Mouse (Mus musculus) forebrain, embryonic 13.5 days (tissue): ENCODE data around the gene Trpm3. TPM values are rescaled to one million over a fixed set of nuclear protein-coding genes. Genes with fewer than 3 reads are reported as not detected.

Experiments
- ATAC-seq: fragments of 200-750 bp; cut with Nextera tagmentation; 2 replicates; pipeline ENCODE4 v1.8.0; 2017
- H3K27ac ChIP-seq: fragments of 300-500 bp; sonication (generic); 2 replicates; pipeline ENCODE4 v1.5.1; 2015; ENCODE audit warnings: inconsistent platforms, mild to moderate bottlenecking, moderate library complexity
- H3K27me3 ChIP-seq: fragments of 300-500 bp; sonication (generic); 2 replicates; pipeline ENCODE4 v1.6.1; 2015; ENCODE audit warnings: mild to moderate bottlenecking, inconsistent platforms
- H3K36me3 ChIP-seq: fragments of 300-500 bp; sonication (generic); 2 replicates; pipeline ENCODE4 v1.6.1; 2015; ENCODE audit warnings: mild to moderate bottlenecking, inconsistent platforms; ENCODE audit not compliant: poor library complexity, severe bottlenecking
- H3K4me1 ChIP-seq: fragments of 300-500 bp; sonication (generic); 2 replicates; pipeline ENCODE4 v1.6.1; 2015; ENCODE audit warnings: inconsistent platforms
- H3K4me2 ChIP-seq: fragments of 300-500 bp; sonication (generic); 2 replicates; pipeline ENCODE4 v1.6.1; 2015; ENCODE audit warnings: inconsistent platforms, mild to moderate bottlenecking, moderate library complexity
- H3K4me3 ChIP-seq: fragments of 300-500 bp; sonication (generic); 2 replicates; pipeline ENCODE4 v1.5.1; 2015; ENCODE audit warnings: mild to moderate bottlenecking, inconsistent platforms
- H3K9ac ChIP-seq: fragments of 300-500 bp; sonication (generic); 2 replicates; pipeline ENCODE4 v1.6.1; 2015; ENCODE audit warnings: mild to moderate bottlenecking, inconsistent platforms
- H3K9me3 ChIP-seq: fragments of 300-500 bp; sonication (generic); replicated peaks from 2 replicates; pipeline ENCODE4 v1.6.1; 2016; ENCODE audit warnings: inconsistent platforms
- WGBS: fragments of 180-500 bp; shearing (Covaris S2); methylation state at CpG from one replicate; pipeline ENCODE4 v1.1.7; 2015; 5-methylcytosine and 5-hydroxymethylcytosine counted together
- polyA plus RNA-seq: library from polyadenylated mRNA; unstranded; fragments of >200 nt; fragmentation: Nextera tagmentation; extraction: Ambion mirVana; gene quantifications from 2 replicates; pipeline ENCODE4 v1.2.1, GENCODE M21; 2015

Trpm3 gene
- polyA plus RNA-seq, 1 experiment from 2014 or later: 11.8 TPM

DNA sequence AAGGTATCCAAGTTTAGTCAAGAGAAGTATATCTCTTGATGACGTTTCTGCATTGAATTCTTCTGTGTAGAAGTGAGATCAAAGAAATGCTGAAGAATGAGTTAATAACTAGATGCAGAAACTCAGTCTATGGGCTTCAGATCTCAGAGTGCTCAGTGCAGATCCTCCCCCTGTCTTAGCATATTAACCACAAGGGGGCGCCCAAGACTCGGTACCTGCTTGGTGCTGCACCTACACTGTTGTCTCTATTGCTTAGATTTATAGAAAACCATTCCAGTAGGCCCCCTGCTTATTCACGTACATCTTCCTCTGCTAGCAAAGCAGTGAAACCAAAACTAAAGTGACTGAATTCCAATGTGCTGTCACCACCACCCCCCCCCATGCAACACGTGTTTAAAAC, 413.3 kb downstream of the Trpm3 start:
- ATAC-seq: peak; percentile 72; the same call in 1 of the 2 replicates
- Histone ChIP-seq H3K27ac (no peak overlapping the region), H3K4me2 (no peak overlapping the region), H3K36me3 (no peaks in the 10 kb centered on the region), H3K4me1 (peaks cover 18% of the 10 kb centered on the region), H3K27me3 (peaks cover 25% of the 10 kb centered on the region), H3K9me3 (no peaks in the 10 kb centered on the region), H3K9ac (no peak overlapping the region), H3K4me3 (no peak overlapping the region)
- WGBS: 27% methylated on average over 5 of the region's 5 CpGs

DNA sequence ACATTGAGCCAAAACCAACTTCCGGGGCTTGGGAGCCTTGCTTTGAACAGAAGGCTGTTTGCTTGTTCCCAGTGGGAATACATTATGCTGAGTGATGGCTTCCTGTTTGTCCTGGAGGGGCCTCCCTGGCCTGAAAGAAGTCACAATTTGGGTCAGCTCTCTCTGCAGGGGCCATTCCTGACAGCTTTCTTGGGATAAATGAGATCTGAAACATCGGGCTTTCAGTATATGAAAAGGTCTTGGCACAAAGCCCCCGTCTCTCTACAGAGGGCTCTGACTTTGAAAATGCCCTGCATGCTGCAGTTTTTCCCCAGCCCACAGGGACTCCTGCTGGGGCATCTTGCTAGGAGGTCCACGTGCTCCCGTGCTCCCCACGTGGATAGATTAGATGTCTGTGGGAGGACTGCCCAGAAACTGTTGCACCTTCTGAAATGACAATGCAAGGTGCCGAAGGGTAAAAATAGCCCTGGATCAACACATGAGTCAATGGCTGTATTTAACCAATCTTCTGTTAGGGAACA, 415.6 kb downstream of the Trpm3 start:
- H3K4me3 ChIP-seq: no peak overlapping the region
- peak overlapping the region; percentile 30 for H3K4me2 ChIP-seq
- WGBS: under 1% methylated on average over 7 of the region's 7 CpGs
- no peaks in the 10 kb centered on the region for H3K9me3 ChIP-seq
- H3K4me1 ChIP-seq: peaks cover 18% of the 10 kb centered on the region
- no peaks in the 10 kb centered on the region for H3K36me3 ChIP-seq
- ATAC-seq: peak; percentile 54; the same call in 1 of the 2 replicates
- H3K27me3 ChIP-seq: peaks cover 25% of the 10 kb centered on the region
- no peak overlapping the region for H3K27ac ChIP-seq
- H3K9ac ChIP-seq: no peak overlapping the region

DNA sequence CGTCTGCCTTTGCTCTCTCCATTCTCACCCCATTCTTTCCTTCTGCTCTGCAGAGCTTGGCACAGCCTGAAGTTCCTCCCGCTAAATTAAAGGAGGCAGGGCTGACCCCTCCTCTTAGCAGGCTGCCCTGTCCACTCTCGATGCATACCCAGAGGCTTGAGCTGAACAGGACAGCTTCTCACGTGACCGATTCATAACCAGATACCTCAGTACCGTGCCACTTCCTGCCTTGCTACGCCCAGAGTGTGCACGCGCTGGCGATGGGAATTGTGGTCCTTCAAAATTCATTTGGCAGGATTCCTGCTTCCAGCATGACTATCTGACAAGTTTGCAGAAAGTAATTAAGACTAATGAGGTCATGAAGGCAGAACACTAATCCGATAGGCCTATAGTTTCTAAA, 433.6 kb downstream of the Trpm3 start:
- Histone ChIP-seq H3K27ac (no peak overlapping the region), H3K9ac (no peak overlapping the region), H3K4me2 (no peak overlapping the region), H3K4me3 (no peak overlapping the region), H3K9me3 (no peaks in the 10 kb centered on the region), H3K4me1 (no peaks in the 10 kb centered on the region), H3K36me3 (no peaks in the 10 kb centered on the region), H3K27me3 (no peaks in the 10 kb centered on the region)
- ATAC-seq: no peak
- 63% methylated on average over 11 of the region's 11 CpGs for WGBS

DNA sequence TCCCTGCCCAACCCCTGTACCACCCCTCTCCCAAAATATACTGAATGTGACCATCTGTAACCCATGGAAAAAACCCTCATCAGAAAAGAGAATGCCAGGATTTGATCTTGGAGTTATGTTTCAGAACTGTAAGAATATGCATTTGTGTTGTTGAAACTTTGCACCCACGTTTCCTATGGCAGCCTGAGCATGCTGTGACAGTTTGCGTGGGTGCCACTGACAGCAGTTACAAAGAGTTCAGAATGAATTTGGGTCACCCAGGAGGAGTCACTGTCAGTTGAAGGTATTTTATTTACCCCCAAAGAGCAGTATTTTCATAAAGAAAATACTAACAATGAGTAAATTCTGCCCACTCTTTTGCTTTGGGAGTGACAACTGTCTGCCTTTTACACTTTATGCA, 434.0 kb downstream of the Trpm3 start:
- 83% methylated on average over 2 of the region's 2 CpGs for whole genome bisulfite sequencing
- Histone ChIP-seq H3K4me3 (no peak overlapping the region), H3K9ac (no peak overlapping the region), H3K27me3 (no peaks in the 10 kb centered on the region), H3K4me1 (no peaks in the 10 kb centered on the region), H3K9me3 (no peaks in the 10 kb centered on the region), H3K4me2 (no peak overlapping the region), H3K27ac (no peak overlapping the region), H3K36me3 (no peaks in the 10 kb centered on the region)
- ATAC-seq: no peak

DNA sequence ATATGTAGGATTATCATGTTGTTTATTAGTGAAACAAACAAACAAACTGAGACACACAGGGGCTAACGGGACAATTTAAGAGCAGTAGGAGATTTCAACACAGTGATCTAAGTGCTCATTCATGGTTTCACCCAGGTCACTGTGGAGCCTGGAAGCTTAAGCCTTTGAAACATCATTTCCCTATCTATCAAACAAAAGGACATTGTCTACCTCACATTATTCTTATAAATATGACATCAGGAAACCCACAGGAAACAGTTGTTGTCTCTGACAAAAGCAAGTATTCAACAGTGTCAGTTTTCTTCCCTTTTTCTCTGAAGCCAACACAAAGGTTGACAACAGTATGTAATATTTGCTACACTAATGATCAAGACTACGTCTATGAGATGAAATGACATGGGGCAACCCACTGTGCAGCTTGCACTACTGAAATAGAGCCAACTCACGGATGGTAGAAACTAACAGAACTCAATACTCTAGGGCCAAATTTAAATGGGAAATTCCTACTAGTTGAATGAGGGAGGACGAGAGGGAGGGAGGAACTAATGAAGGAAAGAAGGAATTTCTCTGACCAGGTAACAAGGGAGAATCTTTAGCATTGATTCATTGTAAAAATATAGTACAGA, 443.4 kb downstream of the Trpm3 start:
- no peak overlapping the region for H3K9ac ChIP-seq
- H3K4me2 ChIP-seq: no peak overlapping the region
- no peaks in the 10 kb centered on the region for H3K4me1 ChIP-seq
- no peak overlapping the region for H3K27ac ChIP-seq
- H3K27me3 ChIP-seq: no peaks in the 10 kb centered on the region
- H3K36me3 ChIP-seq: no peaks in the 10 kb centered on the region
- ATAC-seq: no peak
- no peak overlapping the region for H3K4me3 ChIP-seq
- WGBS: 74% methylated on average over 4 of the region's 4 CpGs
- H3K9me3 ChIP-seq: no peaks in the 10 kb centered on the region

DNA sequence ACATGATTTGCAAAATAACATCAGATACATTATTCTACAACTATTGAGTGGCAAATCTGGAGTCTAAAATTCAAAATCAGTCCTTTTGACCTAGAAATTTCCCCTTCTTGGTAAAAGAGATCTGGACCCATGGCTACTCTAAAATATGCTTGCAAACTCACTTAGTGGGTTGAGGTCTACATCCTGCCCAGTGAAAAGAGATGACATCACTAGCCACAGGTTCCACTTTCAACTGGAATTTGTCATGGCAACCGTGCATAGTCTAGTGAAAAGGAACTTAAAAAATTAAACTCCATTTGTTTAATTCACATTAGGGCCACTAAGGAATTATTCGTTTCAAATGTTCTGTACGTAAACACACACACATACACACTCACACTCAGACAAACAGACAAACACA, 455.6 kb downstream of the Trpm3 start:
- H3K36me3 ChIP-seq: no peaks in the 10 kb centered on the region
- H3K4me2 ChIP-seq: no peak overlapping the region
- H3K27me3 ChIP-seq: peaks cover 58% of the 10 kb centered on the region
- ATAC-seq: no peak
- WGBS: 73% methylated on average over 3 of the region's 3 CpGs
- no peak overlapping the region for H3K27ac ChIP-seq
- peaks cover 11% of the 10 kb centered on the region; the same call in 1 of the 2 replicates for H3K4me1 ChIP-seq
- no peak overlapping the region for H3K4me3 ChIP-seq
- H3K9me3 ChIP-seq: no peaks in the 10 kb centered on the region
- H3K9ac ChIP-seq: no peak overlapping the region

DNA sequence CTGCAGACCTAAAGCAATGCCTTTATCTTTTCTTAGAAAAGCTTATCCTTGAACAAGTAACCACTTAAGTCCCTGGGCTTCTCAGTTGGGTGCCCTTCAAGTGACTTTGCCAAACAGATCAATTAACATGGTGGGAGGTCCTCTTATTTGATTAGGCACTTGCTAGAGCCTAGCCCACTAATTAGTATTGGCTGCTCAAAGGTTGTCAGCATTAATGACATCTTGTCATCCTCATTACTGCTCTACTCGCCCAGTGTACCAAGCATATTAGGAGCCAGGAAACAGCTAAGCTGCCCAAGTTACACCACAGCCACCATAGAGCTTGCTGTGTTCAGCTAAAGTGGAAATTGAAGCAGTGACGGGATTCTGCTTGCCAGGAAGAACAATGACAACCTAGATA, 456.4 kb downstream of the Trpm3 start:
- Histone ChIP-seq H3K4me2 (no peak overlapping the region), H3K9ac (no peak overlapping the region), H3K4me3 (no peak overlapping the region), H3K27ac (no peak overlapping the region), H3K36me3 (no peaks in the 10 kb centered on the region), H3K9me3 (no peaks in the 10 kb centered on the region), H3K4me1 (peaks cover 11% of the 10 kb centered on the region; the same call in 1 of the 2 replicates), H3K27me3 (peaks cover 59% of the 10 kb centered on the region)
- ATAC-seq: peak; percentile 93
- WGBS: 9% methylated on average over 2 of the region's 2 CpGs

DNA sequence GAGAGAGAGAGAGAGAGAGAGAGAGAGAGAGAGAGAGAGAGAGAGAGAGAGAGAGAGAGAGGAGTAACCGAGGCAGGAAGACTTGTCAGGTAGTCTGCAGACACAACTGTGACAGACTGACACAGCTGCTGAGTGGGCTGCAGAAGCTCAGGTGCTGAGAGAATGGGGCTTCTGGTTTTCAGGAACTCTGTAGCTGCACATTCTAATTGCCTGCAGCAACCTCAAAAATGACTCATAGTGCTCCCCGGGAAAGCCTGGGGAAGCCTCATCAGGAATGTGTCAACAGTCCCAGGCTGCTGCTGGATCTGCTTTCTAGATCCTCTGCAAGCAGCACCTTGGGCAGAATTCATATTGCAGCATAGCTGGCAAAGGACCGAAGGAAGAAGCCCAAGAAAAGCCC, 457.9 kb downstream of the Trpm3 start:
- Histone ChIP-seq H3K4me1 (peaks cover 11% of the 10 kb centered on the region; the same call in 1 of the 2 replicates), H3K9ac (no peak overlapping the region), H3K4me2 (no peak overlapping the region), H3K9me3 (no peaks in the 10 kb centered on the region), H3K4me3 (no peak overlapping the region), H3K36me3 (no peaks in the 10 kb centered on the region), H3K27me3 (peaks cover 57% of the 10 kb centered on the region), H3K27ac (no peak overlapping the region)
- WGBS: 68% methylated on average over 3 of the region's 3 CpGs
- ATAC-seq: no peak

DNA sequence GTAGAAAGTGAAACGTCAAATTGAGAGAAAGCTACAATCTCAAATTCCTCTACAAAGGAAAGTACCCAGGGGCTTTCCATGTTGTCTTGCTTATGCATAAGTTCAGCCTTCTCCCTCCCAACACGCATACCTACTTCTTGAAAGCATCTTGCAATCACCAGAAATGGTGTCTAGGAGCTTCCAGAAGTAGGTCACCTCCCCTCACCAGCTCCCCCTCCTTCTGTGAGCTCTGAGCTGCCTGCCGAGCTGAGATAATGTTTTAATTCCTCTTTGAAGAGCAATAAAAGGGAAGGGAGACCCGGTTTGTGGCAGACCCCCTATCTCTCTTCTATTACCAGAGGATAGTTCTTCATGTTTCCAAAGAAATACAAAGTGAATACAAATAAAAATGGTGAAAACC, 465.5 kb downstream of the Trpm3 start:
- Histone ChIP-seq H3K4me1 (no peaks in the 10 kb centered on the region), H3K9ac (no peak overlapping the region), H3K27me3 (peaks cover 7% of the 10 kb centered on the region; the same call in 1 of the 2 replicates), H3K4me2 (no peak overlapping the region), H3K36me3 (no peaks in the 10 kb centered on the region), H3K9me3 (no peaks in the 10 kb centered on the region), H3K27ac (no peak overlapping the region), H3K4me3 (no peak overlapping the region)
- WGBS: 34% methylated on average over 4 of the region's 4 CpGs
- ATAC-seq: no peak

DNA sequence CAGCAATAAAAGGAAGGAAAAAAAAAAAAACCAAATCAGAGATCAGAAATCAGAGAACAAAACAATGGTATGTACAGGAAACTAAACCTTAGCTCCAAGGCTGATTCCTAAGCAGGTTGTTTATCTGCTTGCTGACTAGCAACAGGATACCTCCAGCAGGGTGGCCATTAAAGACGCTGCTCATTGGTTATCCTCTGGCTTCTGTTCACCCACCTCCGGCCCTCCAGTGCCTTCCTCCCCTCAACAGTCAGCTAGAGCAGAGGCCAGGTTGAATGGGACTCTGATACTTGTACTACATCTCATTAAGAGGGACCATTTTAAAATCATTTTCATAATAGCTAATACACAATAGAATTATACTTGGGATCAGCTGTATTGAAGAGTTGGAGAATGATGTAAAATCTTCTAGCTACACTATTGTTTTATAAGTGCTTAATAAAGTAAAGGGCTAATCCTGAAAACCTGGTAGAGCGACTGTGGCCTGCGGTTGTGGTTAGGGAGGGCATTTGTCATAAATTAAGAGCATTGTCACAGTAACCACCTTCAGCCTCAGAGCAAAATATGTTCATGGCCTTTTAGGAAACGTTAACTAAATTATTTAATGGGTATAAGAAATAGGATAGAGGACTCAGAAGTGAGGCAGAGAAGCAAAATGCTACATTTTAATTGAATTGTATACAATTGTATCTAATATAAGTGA, 469.3 kb downstream of the Trpm3 start:
- WGBS: 69% methylated on average over 5 of the region's 5 CpGs
- H3K27ac ChIP-seq: no peak overlapping the region
- H3K4me3 ChIP-seq: no peak overlapping the region
- no peak overlapping the region for H3K9ac ChIP-seq
- no peak overlapping the region for H3K4me2 ChIP-seq
- no peaks in the 10 kb centered on the region for H3K27me3 ChIP-seq
- no peaks in the 10 kb centered on the region for H3K9me3 ChIP-seq
- no peaks in the 10 kb centered on the region for H3K36me3 ChIP-seq
- no peaks in the 10 kb centered on the region for H3K4me1 ChIP-seq
- no peak for ATAC-seq

DNA sequence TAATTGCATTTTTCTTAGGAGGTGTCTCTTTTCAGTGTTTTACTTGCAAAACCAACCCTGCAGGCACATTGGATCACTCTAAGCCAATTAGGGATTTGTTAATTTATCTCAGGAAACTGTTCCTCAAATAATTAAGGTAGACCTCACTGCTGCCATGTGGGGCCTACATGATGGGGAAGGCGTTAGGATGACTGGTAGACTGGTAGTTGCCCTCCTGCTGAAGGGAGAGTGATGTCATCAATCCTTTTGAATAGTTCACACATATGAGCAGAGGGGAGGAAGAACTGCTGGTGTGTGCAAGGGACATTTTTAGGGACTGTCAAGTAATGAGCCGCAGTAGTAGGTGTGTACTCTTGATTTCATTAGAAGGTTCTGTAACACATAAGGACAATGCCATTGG, 472.8 kb downstream of the Trpm3 start:
- ATAC-seq: no peak
- Histone ChIP-seq H3K27ac (no peak overlapping the region), H3K4me1 (no peaks in the 10 kb centered on the region), H3K9ac (no peak overlapping the region), H3K36me3 (no peaks in the 10 kb centered on the region), H3K4me3 (no peak overlapping the region), H3K9me3 (no peaks in the 10 kb centered on the region), H3K27me3 (no peaks in the 10 kb centered on the region), H3K4me2 (no peak overlapping the region)
- 72% methylated on average over 2 of the region's 2 CpGs for WGBS

DNA sequence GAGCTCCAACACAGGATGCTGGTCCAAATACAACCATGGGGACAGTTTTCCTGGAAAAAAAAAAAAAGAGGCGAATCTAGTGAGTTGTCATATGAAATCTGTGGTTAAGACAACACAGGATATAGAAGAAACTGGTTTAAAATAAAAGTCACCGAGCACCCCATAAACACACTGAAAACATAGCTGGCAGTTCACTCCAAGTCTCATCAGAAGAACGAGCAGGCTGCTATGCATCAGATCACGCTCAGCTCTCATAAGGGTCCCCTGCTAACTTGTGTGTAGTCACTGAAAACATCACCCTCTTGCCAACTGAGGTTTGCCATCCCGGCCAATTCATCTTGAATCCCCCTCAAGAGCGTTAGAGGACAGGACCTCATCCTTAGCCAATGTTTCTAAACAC, 476.5 kb downstream of the Trpm3 start:
- no peak for ATAC-seq
- 93% methylated on average over 6 of the region's 6 CpGs for WGBS
- no peaks in the 10 kb centered on the region for H3K27me3 ChIP-seq

More for the DNA sequence above, 476.5 kb downstream of the Trpm3 start:
- Histone ChIP-seq H3K9ac (no peak overlapping the region), H3K9me3 (no peaks in the 10 kb centered on the region), H3K4me3 (no peak overlapping the region), H3K27ac (no peak overlapping the region), H3K36me3 (no peaks in the 10 kb centered on the region), H3K4me2 (no peak overlapping the region), H3K4me1 (no peaks in the 10 kb centered on the region)
